Mouse (Mus musculus): Measurements from ENCODE around the gene Gm3055. TPM values are rescaled to one million over a fixed set of nuclear protein-coding genes. Genes with fewer than 3 reads are reported as not detected.
"Not testable (repeated sequence)": the region's sequence is repeated elsewhere in the genome, so short reads cannot be mapped to it uniquely, and the experiment has no call there.

Gene Gm3055
- polyA plus RNA-seq (2014; fragmentation: Nextera tagmentation; extraction: Ambion mirVana), result 4.7 and 4.9 TPM in 2 replicates

GRCm38 (mm10) chr10:81770506-81771403 is at the start of gene Gm3055:
TSS of gene Gm3055 (minus strand) at chr10:81771161.
- ATAC-seq (ENCODE audit: insufficient number of reproducible peaks, insufficient read depth, low FRiP score, low read depth), result peak; percentile 84
- H3K4me3 ChIP-seq (ENCODE audit: control insufficient read depth in 1 of 2, insufficient read depth in 1 of 2, low read depth in 1 of 2, low read length in 2 of 2); H3K27ac ChIP-seq (replicated peaks in 1 of 2; ENCODE audit: control insufficient read depth in 1 of 2, insufficient read depth in 1 of 2, low read depth in 2 of 2, low read length in 2 of 2); H3K4me1 ChIP-seq (ENCODE audit: control insufficient read depth in 2 of 2, insufficient read depth in 2 of 2, low read length in 2 of 2); H3K4me2 ChIP-seq (ENCODE audit: low read length); H3K9ac ChIP-seq (ENCODE audit: low read length); H3K36me3 ChIP-seq (ENCODE audit: control insufficient read depth, insufficient read depth, low read length); H3K27me3 ChIP-seq (ENCODE audit: control insufficient read depth, insufficient read depth, low read length); H3K9me3 ChIP-seq (ENCODE audit: control insufficient read depth, low read length): not testable (repeated sequence)
- WGBS, result no CpG with 5 or more reads among the region's 43 CpGs

DNA sequence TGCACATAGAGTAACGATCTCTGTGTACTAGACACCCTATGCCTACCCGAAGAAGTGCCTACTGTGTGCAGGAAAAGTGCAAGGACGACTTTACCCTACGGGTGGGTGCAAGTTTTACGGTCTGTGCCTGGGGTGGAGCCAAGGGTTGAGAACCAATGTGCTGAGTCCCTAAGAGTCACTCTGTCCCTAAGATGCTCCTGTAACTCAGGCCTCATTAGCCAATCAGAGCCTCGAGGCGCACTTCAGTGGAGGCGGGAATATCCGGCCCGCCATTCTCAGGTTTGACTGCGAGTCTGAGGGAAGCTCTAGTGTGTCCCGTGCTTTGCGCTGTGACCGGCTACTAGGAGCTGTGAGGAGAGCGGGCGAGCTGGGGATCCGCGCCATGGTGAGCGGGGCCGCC is 40.9 kb upstream of the Gm3055 start, which contains the start of gene Gm4767:
Gm4767 (plus strand) TSS at position 288 of the 400 bp plus-strand sequence.
- not testable (repeated sequence) for H3K27ac ChIP-seq (replicated peaks in 1 of 2; ENCODE audit: control insufficient read depth in 1 of 2, insufficient read depth in 1 of 2, low read depth in 2 of 2, low read length in 2 of 2); H3K4me2 ChIP-seq (ENCODE audit: low read length); H3K9me3 ChIP-seq (ENCODE audit: control insufficient read depth, low read length); ATAC-seq (ENCODE audit: insufficient number of reproducible peaks, insufficient read depth, low FRiP score, low read depth); H3K27me3 ChIP-seq (ENCODE audit: control insufficient read depth, insufficient read depth, low read length); H3K9ac ChIP-seq (ENCODE audit: low read length); H3K36me3 ChIP-seq (ENCODE audit: control insufficient read depth, insufficient read depth, low read length); H3K4me1 ChIP-seq (ENCODE audit: control insufficient read depth in 2 of 2, insufficient read depth in 2 of 2, low read length in 2 of 2)
- 18% methylated on average over 10 of the region's 20 CpGs for WGBS
- H3K4me3 ChIP-seq (ENCODE audit: control insufficient read depth in 1 of 2, insufficient read depth in 1 of 2, low read depth in 1 of 2, low read length in 2 of 2), result peak within 1 kb of the TSS in 1 of 2 experiments; percentile 13; a peak in 1 of 4 replicates

- not testable (repeated sequence) for H3K4me2 ChIP-seq (ENCODE audit: low read length); H3K4me1 ChIP-seq (ENCODE audit: control insufficient read depth in 2 of 2, insufficient read depth in 2 of 2, low read length in 2 of 2); H3K9me3 ChIP-seq (ENCODE audit: control insufficient read depth, low read length); H3K27ac ChIP-seq (replicated peaks in 1 of 2; ENCODE audit: control insufficient read depth in 1 of 2, insufficient read depth in 1 of 2, low read depth in 2 of 2, low read length in 2 of 2); H3K9ac ChIP-seq (ENCODE audit: low read length); H3K36me3 ChIP-seq (ENCODE audit: control insufficient read depth, insufficient read depth, low read length); H3K4me3 ChIP-seq (ENCODE audit: control insufficient read depth in 1 of 2, insufficient read depth in 1 of 2, low read depth in 1 of 2, low read length in 2 of 2); ATAC-seq (ENCODE audit: insufficient number of reproducible peaks, insufficient read depth, low FRiP score, low read depth); H3K27me3 ChIP-seq (ENCODE audit: control insufficient read depth, insufficient read depth, low read length)
- no CpG with 5 or more reads among the region's 3 CpGs for WGBS
Measured at GRCm38 (mm10) chr10:81771404-81771777, 430 bp upstream of the Gm3055 start.

DNA sequence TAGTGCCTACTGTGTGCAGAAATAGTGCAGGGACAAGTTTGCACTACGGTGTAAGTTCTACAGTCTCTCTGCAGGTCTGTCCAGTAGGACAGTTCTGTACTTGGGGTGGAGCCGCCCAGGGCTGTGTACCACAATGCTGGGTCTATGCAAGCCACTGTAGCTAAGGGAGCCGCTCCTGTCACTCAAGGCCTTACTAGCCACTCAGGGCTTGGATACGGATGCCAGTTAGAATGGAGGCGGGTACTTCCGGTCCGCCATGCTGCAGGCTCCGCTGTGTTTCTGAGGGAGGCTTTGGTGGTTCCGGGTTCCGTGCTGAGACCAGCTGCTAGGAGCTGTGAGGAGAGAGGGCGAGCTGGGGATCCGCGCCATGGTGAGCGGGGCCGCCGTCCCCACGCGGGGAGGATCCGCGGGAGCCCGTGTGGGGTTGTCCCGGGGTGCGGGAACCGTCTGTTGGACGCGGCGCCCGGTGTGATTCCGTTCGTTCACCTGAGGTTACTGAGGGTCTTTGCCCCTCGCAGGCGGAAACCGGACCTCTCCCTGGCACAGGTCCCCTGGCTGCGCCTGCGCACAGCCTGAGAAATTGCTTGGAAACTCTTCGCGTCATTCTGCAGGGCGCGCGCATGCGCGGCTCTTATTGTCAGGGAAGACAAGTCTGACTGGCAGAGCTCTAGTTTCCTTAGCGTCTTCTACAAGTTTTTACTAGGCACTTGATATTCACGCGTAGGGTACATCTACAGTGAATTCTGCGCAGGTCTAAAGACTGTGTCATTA is 66.2 kb downstream of the Gm3055 start, which contains the start of gene Zfp433:
Zfp433 (plus strand) TSS at position 295 of the 771 bp plus-strand sequence.
- not testable (repeated sequence) for H3K36me3 ChIP-seq (ENCODE audit: control insufficient read depth, insufficient read depth, low read length); H3K27ac ChIP-seq (replicated peaks in 1 of 2; ENCODE audit: control insufficient read depth in 1 of 2, insufficient read depth in 1 of 2, low read depth in 2 of 2, low read length in 2 of 2); H3K9ac ChIP-seq (ENCODE audit: low read length); H3K4me2 ChIP-seq (ENCODE audit: low read length); H3K4me1 ChIP-seq (ENCODE audit: control insufficient read depth in 2 of 2, insufficient read depth in 2 of 2, low read length in 2 of 2); H3K4me3 ChIP-seq (ENCODE audit: control insufficient read depth in 1 of 2, insufficient read depth in 1 of 2, low read depth in 1 of 2, low read length in 2 of 2); H3K9me3 ChIP-seq (ENCODE audit: control insufficient read depth, low read length); H3K27me3 ChIP-seq (ENCODE audit: control insufficient read depth, insufficient read depth, low read length)
- peak; percentile 96 for ATAC-seq (ENCODE audit: insufficient number of reproducible peaks, insufficient read depth, low FRiP score, low read depth)
- WGBS, result no CpG with 5 or more reads among the region's 46 CpGs

Other genes starting within 250 kb of the Gm3055 start
- gene Gna15, start 246.9 kb downstream of the Gm3055 start, polyA plus RNA-seq (2014; fragmentation: Nextera tagmentation; extraction: Ambion mirVana), result 0.74 and 0.89 TPM in 2 replicates
- 54.9 and 57.4 TPM in 2 replicates for gene Gna11, start 226.0 kb downstream of the Gm3055 start, polyA plus RNA-seq (2014; fragmentation: Nextera tagmentation; extraction: Ambion mirVana)
- gene Aes, start 211.7 kb downstream of the Gm3055 start, polyA plus RNA-seq (2014; fragmentation: Nextera tagmentation; extraction: Ambion mirVana), result 367 and 598 TPM in 2 replicates
- 21.6 and 21.8 TPM in 2 replicates for gene Tle2, start 196.6 kb downstream of the Gm3055 start, polyA plus RNA-seq (2014; fragmentation: Nextera tagmentation; extraction: Ambion mirVana)
- gene Tle6, start 170.1 kb downstream of the Gm3055 start, polyA plus RNA-seq (2014; fragmentation: Nextera tagmentation; extraction: Ambion mirVana), result 30.7 and 35.3 TPM in 2 replicates
- gene BC025920, start 164.9 kb downstream of the Gm3055 start, polyA plus RNA-seq (2014; fragmentation: Nextera tagmentation; extraction: Ambion mirVana), result 0.35 and 0.84 TPM in 2 replicates
- gene Sirt6, start 143.4 kb downstream of the Gm3055 start, polyA plus RNA-seq (2014; fragmentation: Nextera tagmentation; extraction: Ambion mirVana), result 22.5 and 23.9 TPM in 2 replicates
- gene Ankrd24, start 142.6 kb downstream of the Gm3055 start, polyA plus RNA-seq (2014; fragmentation: Nextera tagmentation; extraction: Ambion mirVana), result 8.1 and 9.0 TPM in 2 replicates
- 3.0 and 3.3 TPM in 2 replicates for gene Gm10778, start 122.1 kb downstream of the Gm3055 start, polyA plus RNA-seq (2014; fragmentation: Nextera tagmentation; extraction: Ambion mirVana)
- 12.4 and 12.7 TPM in 2 replicates for gene Zfp433, start 66.3 kb downstream of the Gm3055 start, polyA plus RNA-seq (2014; fragmentation: Nextera tagmentation; extraction: Ambion mirVana)
- gene Gm4767, start 41.0 kb upstream of the Gm3055 start, polyA plus RNA-seq (2014; fragmentation: Nextera tagmentation; extraction: Ambion mirVana), result 2.1 and 2.4 TPM in 2 replicates
- gene Gm32687, start 92.8 kb upstream of the Gm3055 start, polyA plus RNA-seq (2014; fragmentation: Nextera tagmentation; extraction: Ambion mirVana), result 6.4 and 7.6 TPM in 2 replicates
- 2.6 and 2.7 TPM in 2 replicates for gene Zfp781, start 159.3 kb upstream of the Gm3055 start, polyA plus RNA-seq (2014; fragmentation: Nextera tagmentation; extraction: Ambion mirVana)

All from heart, embryonic 14.5 days (tissue).